Mouse (Mus musculus) leukemia stem cell, adult 10-12 weeks (primary cell): Measurements from ENCODE around the gene Hes2. TPM values are rescaled to one million over a fixed set of nuclear protein-coding genes. Genes with fewer than 3 reads are reported as not detected.

Experiments
- polyA plus RNA-seq: library from polyadenylated mRNA; stranded (reverse); fragments of >175 nt; gene quantifications from 2 replicates; pipeline ENCODE4 v1.2.3, GENCODE M21; 2012; ENCODE audit warnings: low replicate concordance

Gene Hes2
- 0.62 TPM in 1 of 2 replicates, not detected in the other for polyA plus RNA-seq

DNA sequence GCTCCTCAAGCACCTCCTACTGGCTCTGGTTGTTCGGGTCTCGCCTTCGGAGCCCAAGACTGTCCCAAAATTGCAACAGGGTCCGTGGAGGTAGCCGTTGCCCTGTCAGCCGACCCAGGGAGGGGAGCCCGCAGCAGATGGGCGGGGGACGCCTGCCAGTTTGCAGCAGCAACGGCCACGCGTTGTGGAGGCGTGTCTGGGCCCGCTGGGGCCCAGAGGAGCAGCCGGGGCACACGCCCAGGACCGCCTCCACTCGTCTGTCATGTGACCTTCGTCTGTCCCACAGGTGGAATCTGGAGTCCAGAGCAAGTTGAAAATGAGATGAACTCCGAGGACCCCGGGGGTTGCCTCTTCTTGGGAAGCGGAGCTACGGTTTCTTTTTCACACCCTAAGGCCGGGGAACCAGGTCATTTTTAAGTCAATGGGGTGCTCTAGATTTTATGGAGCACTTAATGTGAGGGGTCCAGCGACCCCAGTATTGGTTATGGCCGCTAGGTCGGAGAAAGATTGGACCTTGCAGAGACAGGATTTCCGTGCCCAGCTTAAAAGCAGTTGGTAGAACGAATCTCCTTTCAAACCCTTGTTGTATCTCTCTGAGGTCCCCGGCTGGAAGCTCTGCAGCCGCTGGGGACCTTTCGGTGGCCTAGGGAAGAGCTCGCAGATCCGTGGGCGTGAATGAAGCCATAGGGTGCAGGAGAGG lies at the start of gene Hes2:
Gene Hes2 (plus strand): TSS at position 283 of the 700 bp plus-strand sequence.

DNA sequence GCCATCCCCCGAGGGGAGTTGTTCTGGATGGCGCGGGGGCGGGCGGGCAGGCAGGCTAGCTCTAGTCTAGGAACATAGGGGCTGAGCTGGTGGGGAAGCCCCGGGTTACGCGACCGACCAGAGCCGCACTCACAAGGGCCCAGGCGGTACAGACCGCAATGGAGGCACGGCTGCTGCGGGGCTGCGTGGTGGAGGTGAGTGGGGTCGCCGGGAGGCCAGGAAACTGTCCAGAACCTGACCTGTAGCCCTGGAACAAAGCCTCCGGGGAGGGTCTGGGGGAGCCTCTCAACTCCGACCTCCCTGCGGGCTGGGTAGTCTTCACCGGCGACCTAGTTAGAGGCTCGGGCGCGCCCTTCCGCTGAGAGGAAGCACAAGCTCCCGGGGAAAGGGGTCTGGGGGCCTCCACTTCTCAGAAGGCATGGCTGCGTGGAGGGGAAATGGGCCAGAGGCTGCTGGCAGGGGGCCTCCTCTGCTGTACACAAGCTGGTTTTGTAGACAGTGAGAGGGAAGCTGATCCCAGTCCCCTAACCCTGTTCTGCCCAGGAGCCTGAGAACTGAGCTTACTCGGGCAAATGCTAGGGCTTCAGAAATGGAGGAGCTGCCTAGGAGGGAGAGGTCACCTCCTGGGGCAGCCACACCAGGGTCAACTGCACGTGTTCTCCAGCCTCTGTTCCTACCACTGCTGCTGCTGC lies 42.6 kb upstream of the Hes2 start, which contains the start of gene Tnfrsf25:
Gene Tnfrsf25 (plus strand): TSS at position 14 of the 692 bp plus-strand sequence.

DNA sequence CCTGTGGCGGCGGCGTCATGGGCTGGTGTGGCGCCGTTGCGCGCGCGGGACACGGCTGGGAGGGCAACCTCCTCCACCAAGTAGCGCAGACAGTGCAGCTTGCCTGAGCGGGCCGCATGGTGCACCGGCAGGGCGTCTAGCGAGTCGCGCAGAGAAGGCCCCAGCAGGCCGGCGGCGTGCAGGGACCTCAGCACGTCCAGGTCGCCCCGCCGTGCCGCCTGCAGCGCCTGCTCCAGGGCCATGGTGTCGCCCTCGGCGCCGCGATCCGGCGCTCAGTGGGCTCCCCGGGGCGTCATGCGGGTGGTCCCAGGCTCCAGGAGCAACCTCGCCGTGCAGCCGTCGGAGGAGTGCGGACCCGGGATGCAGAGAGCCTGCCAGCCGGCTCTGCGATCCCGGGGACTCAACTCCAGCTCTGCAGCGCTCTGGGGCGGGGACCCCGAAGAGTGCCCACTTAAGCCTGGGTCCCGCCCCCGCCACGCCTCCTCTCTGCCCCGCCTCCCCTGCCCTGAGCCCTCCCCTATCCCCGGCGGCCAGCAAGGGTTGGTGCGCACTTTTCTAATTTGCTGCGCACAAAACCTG lies 6.6 kb upstream of the Hes2 start, which contains the start of gene Espn:
Gene Espn (minus strand): TSS at position 406 of the 579 bp plus-strand sequence.

DNA sequence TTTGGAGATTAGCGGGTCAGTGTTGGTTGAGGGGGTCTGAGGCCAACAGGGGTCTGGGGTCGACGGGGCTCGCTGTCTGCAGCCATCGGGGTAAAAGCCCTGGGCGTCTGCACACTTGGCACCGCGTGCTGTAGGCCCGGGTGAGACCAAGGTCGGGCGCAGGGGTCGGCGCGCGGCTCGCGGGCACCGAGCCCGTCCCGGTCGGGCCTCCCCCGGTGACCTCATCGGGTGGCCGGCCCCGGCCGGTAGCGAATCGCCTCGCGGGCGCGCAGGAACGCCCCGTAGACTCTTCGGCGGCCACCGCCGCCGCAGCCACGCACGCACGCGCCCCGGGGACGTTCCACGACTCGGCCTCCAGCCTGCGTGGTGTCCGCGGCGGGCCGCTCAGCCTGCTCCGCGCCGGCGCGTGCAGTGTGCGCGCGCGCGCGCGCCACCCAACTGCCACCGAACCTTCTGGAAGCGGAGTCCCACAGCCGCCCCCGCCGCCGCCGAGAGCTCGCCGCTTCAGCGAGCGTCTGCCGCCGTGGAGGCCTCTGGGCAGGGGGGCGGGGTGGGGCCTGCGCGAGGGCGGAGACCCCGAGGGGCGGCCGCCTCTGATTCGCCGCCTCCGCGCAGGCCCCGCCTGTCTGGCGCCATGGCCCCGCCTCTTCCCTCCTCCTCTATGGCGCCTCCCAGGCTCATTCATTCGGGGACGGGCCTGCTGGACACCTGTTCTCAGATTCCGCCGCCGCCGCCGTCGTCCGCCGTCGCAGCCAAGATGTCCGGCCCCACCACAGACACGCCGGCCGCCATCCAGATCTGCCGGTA lies 19.1 kb downstream of the Hes2 start, which contains the start of gene Acot7:
Gene Acot7 (plus strand): TSS at position 598 of the 807 bp plus-strand sequence.

Other genes starting within 250 kb of the Hes2 start
- gene Dnajc11, start 225.2 kb upstream of the Hes2 start, polyA plus RNA-seq = 14.0 and 86.7 TPM in 2 replicates
- gene Thap3, start 169.9 kb upstream of the Hes2 start, polyA plus RNA-seq = 11.2 and 18.9 TPM in 2 replicates
- 1.9 and 4.4 TPM in 2 replicates for gene Phf13, start 162.6 kb upstream of the Hes2 start, polyA plus RNA-seq
- gene Klhl21, start 150.1 kb upstream of the Hes2 start, polyA plus RNA-seq = 13.8 and 16.0 TPM in 2 replicates
- gene Zbtb48, start 131.2 kb upstream of the Hes2 start, polyA plus RNA-seq = 5.6 and 9.8 TPM in 2 replicates
- gene Tas1r1, start 120.3 kb upstream of the Hes2 start, polyA plus RNA-seq = not detected in 2 replicates
- 67.1 and 129 TPM in 2 replicates for gene Nol9, start 119.5 kb upstream of the Hes2 start, polyA plus RNA-seq
- gene Plekhg5, start 86.4 kb upstream of the Hes2 start, polyA plus RNA-seq = 42.2 and 57.4 TPM in 2 replicates
- 2.3 and 5.3 TPM in 2 replicates for gene Tnfrsf25, start 42.9 kb upstream of the Hes2 start, polyA plus RNA-seq
- gene Espn, start 6.5 kb upstream of the Hes2 start, polyA plus RNA-seq = 98.7 and 167 TPM in 2 replicates
- 6.4 and 15.0 TPM in 2 replicates for gene Acot7, start 19.3 kb downstream of the Hes2 start, polyA plus RNA-seq
- 0.48 TPM in 1 of 2 replicates, not detected in the other for gene Gpr153, start 115.4 kb downstream of the Hes2 start, polyA plus RNA-seq
- gene Hes3, start 132.8 kb downstream of the Hes2 start, polyA plus RNA-seq = 0.22 and 0.50 TPM in 2 replicates
- 17.2 and 31.3 TPM in 2 replicates for gene Icmt, start 138.4 kb downstream of the Hes2 start, polyA plus RNA-seq
- 0.23 TPM in 1 of 2 replicates, not detected in the other for gene Rnf207, start 160.1 kb downstream of the Hes2 start, polyA plus RNA-seq
- gene Rpl22, start 166.9 kb downstream of the Hes2 start, polyA plus RNA-seq = 12.8 and 43.2 TPM in 2 replicates
- 0.09 TPM in 1 of 2 replicates, not detected in the other for gene Chd5, start 179.8 kb downstream of the Hes2 start, polyA plus RNA-seq